14 mouse cellular contexts compared by ENCODE assay signal in the genomic region with DNA sequence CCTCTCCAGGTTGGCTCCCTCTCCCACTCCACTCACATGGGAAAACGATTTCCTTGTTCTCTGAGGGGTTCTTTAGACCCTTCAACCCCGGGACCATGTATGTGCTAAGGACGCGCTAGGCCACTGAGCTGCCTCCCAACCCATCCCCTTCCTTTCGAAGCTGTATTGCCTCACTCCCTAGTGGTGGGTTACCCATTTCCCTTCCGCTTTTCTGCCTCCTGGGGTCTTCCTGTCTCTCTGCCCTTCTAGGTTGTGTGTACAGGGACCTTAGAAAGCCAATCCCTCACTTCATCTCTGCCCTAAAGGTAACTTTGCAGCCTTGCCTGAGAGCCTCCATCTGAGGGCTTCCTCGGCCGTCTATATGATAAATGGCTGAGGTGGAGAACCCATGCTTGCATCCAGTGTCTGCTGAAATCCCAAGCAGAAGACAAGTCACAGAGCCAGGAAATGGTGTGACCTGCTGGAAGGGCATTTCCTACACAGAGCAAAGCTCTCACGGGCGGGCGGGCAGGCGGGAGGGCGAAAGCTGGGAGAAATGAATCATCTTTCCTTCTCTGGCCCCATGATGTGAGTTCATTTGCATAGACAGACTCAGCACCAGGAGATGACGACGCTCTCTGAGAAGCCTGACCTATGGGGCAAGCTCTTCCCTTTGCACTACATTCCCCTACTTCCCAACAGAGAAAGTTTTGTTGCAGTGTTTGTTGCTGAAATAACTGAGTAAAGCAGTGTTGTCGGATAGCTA. TPM values are rescaled to one million over a fixed set of nuclear protein-coding genes. Genes with fewer than 3 reads are reported as not detected.
DNase-seq lines count a peak whose midpoint lies in the region; ATAC-seq and TF ChIP-seq lines count a peak whose summit lies in the region.
"Had no signal": no experiment of that assay in that cellular context is flagged by ENCODE, and none has a peak within 500 bp of the region (broad histone marks: within the 10 kb centered on the region; RNA-seq: fewer than 3 reads in every experiment).

No protein-coding gene starts in this region.

- H3K27me3 ChIP-seq in heart, embryonic 15.5 days = no peaks in the 10 kb centered on the region
- no peaks in the 10 kb centered on the region for H3K27me3 ChIP-seq in heart, adult 2 months (ENCODE audit: control insufficient read depth, insufficient read depth, low read length)
- no peaks in the 10 kb centered on the region for H3K27me3 ChIP-seq in CH12.LX (replicated peaks)
- H3K27me3 ChIP-seq in liver, embryonic 16.5 days (ENCODE audit: control insufficient read depth, insufficient read depth, low read depth, low read length) = no peaks in the 10 kb centered on the region
- H3K27me3 ChIP-seq: embryonic facial prominence, embryonic 15.5 days had no signal

- in situ Hi-C loops in CH12.LX (cut with MboI; ENCODE audit: low pct_ligation_motif_present, low pct_unique_long_range_greater_than_20kb, low sequenced_read_pairs) = no loop called here

- intact Hi-C loops in heart, adult 2 months (cut with DNase I) = no loop called here

- TF ChIP-seq POLR2A in heart, adult 2 months (IDR thresholded peaks at IDR 0.05; ENCODE audit: insufficient read depth, low read depth, low read length) = no peak
- TF ChIP-seq POLR2A in CH12.LX (IDR thresholded peaks at IDR 0.05; ENCODE audit: low read depth, low read length) = peak; percentile 47; the same call in 1 of the 2 replicates
- no peak for TF ChIP-seq POLR2A in bone marrow macrophage, adult 2 months (IDR thresholded peaks at IDR 0.05; ENCODE audit: borderline replicate concordance, low read depth, low read length)

- peak; percentile 38; the same call in 1 of the 2 replicates for ATAC-seq in heart, embryonic 15.5 days (replicated peaks; ENCODE audit: insufficient number of reproducible peaks, insufficient read depth, low FRiP score, low read depth)
- ATAC-seq in liver, embryonic 16.5 days (ENCODE audit: low read depth) = peak; percentile 25

- no peaks in the 10 kb centered on the region for H3K9me3 ChIP-seq in heart, embryonic 15.5 days (replicated peaks)
- no peaks in the 10 kb centered on the region for H3K9me3 ChIP-seq in CH12.LX (replicated peaks; ENCODE audit: low read length)
- no peaks in the 10 kb centered on the region for H3K9me3 ChIP-seq in liver, embryonic 16.5 days (replicated peaks; ENCODE audit: control insufficient read depth, low read length)
- H3K9me3 ChIP-seq: embryonic facial prominence, embryonic 15.5 days; midbrain, embryonic 12.5 days had no signal

- 50% methylated on average over 16 of the region's 16 CpGs for WGBS in heart, embryonic 15.5 days
- WGBS in heart, adult 2 months = 37% methylated on average over 16 of the region's 16 CpGs
- WGBS in liver, embryonic 16.5 days (ENCODE audit: insufficient replicate concordance) = 25% methylated on average over 16 of the region's 16 CpGs

- no peaks in the 10 kb centered on the region for H3K36me3 ChIP-seq in heart, embryonic 15.5 days
- H3K36me3 ChIP-seq in heart, adult 2 months (ENCODE audit: control insufficient read depth, insufficient read depth, low read length) = no peaks in the 10 kb centered on the region
- no peaks in the 10 kb centered on the region for H3K36me3 ChIP-seq in CH12.LX (replicated peaks in 1 of 2; ENCODE audit: control insufficient read depth in 1 of 2, insufficient read depth in 1 of 2, low read length in 1 of 2)
- no peaks in the 10 kb centered on the region for H3K36me3 ChIP-seq in liver, embryonic 16.5 days (ENCODE audit: control insufficient read depth, insufficient read depth)
- H3K36me3 ChIP-seq: embryonic facial prominence, embryonic 15.5 days; midbrain, embryonic 12.5 days had no signal

- H3K4me1 ChIP-seq in heart, embryonic 15.5 days (replicated peaks) = peaks cover 14% of the 10 kb centered on the region
- H3K4me1 ChIP-seq in heart, adult 2 months (ENCODE audit: control insufficient read depth, insufficient read depth, low read length) = no peaks in the 10 kb centered on the region
- peaks cover 20 to 47% of the 10 kb centered on the region in 2 experiments for H3K4me1 ChIP-seq in CH12.LX (ENCODE audit: control insufficient read depth in 1 of 2, insufficient read depth in 2 of 2)
- peaks cover 41% of the 10 kb centered on the region for H3K4me1 ChIP-seq in bone marrow macrophage, adult 2 months (ENCODE audit: control insufficient read depth, insufficient read depth, low read length)
- H3K4me1 ChIP-seq in liver, embryonic 16.5 days (ENCODE audit: control insufficient read depth, low read depth, low read length) = no peaks in the 10 kb centered on the region; the same call in 1 of the 2 replicates

- TF ChIP-seq RAD21 in CH12.LX (IDR thresholded peaks at IDR 0.05; ENCODE audit: low read depth, low read length) = no peak; the same call in 1 of the 2 replicates

- no peak for TF ChIP-seq CTCF in heart, adult 2 months (IDR thresholded peaks at IDR 0.05)
- no peak for TF ChIP-seq CTCF in CH12.LX (conservative IDR thresholded peaks at IDR 0.05 in 1 of 2, IDR thresholded peaks at IDR 0.05 in 1 of 2; ENCODE audit: low read depth in 2 of 2, low read length in 2 of 2)
- TF ChIP-seq CTCF in bone marrow macrophage, adult 2 months (IDR thresholded peaks at IDR 0.05; ENCODE audit: low read depth, low read length) = no peak

- H3K79me2 ChIP-seq in heart, adult 2 months (replicated peaks; ENCODE audit: control insufficient read depth, insufficient read depth, low read length) = no peaks in the 10 kb centered on the region
- H3K79me2 ChIP-seq in CH12.LX (replicated peaks; ENCODE audit: control insufficient read depth, extremely low read depth, insufficient read depth, poor library complexity, severe bottlenecking) = no peaks in the 10 kb centered on the region

- no peak for DNase-seq in heart, adult 2 months
- DNase-seq in CH12.LX (ENCODE audit: extremely low read depth) = peak; percentile 90
- no peak for DNase-seq in gastrocnemius, postnatal 10 days
- no peak for DNase-seq in gastrocnemius, adult 8-10 months (ENCODE audit: low spot score in 2 of 2)
- no peak for DNase-seq in ovary, postnatal 10 days (ENCODE audit: low spot score)
- DNase-seq: cerebellum, adult 2 months; kidney, postnatal 25 days; left cerebral cortex, postnatal 4 days; spleen, adult 18-20 months had no signal

- dilution Hi-C loops in CH12.LX (cut with MboI; ENCODE audit: extremely low pct_ligation_motif_present, extremely low pct_unique_long_range_greater_than_20kb, low sequenced_read_pairs) = no loop called here

- no peak overlapping the region for H3K4me2 ChIP-seq in heart, embryonic 15.5 days
- H3K4me2 ChIP-seq in CH12.LX (ENCODE audit: insufficient read depth, low read depth, poor library complexity, severe bottlenecking) = peak overlapping the region; percentile 83
- H3K4me2 ChIP-seq in liver, embryonic 16.5 days (ENCODE audit: low read depth, low read length) = no peak overlapping the region
- H3K4me2 ChIP-seq: embryonic facial prominence, embryonic 15.5 days; midbrain, embryonic 12.5 days had no signal

- TF ChIP-seq EP300 in heart, adult 2 months (IDR thresholded peaks at IDR 0.05; ENCODE audit: insufficient read depth, low read depth, low read length) = no peak
- peak; percentile 89 for TF ChIP-seq EP300 in CH12.LX (IDR thresholded peaks at IDR 0.05; ENCODE audit: low read length)

- H3K9ac ChIP-seq in heart, embryonic 15.5 days = no peak overlapping the region
- no peak overlapping the region for H3K9ac ChIP-seq in heart, adult 2 months (ENCODE audit: low read depth, low read length)
- peak overlapping the region; percentile 61 for H3K9ac ChIP-seq in CH12.LX (ENCODE audit: insufficient read depth, low read depth)
- no peak overlapping the region for H3K9ac ChIP-seq in liver, embryonic 16.5 days (ENCODE audit: low read depth, low read length)
- H3K9ac ChIP-seq: embryonic facial prominence, embryonic 15.5 days; midbrain, embryonic 12.5 days had no signal

- H3K27ac ChIP-seq in heart, embryonic 15.5 days = peak overlapping the region; percentile 58
- H3K27ac ChIP-seq in heart, adult 2 months = no peak overlapping the region
- peak overlapping the region; percentile 96 for H3K27ac ChIP-seq in CH12.LX (ENCODE audit: insufficient read depth, low read depth)
- H3K27ac ChIP-seq in bone marrow macrophage, adult 2 months (ENCODE audit: insufficient read depth, low read depth, low read length) = peak overlapping the region; percentile 83
- H3K27ac ChIP-seq in liver, embryonic 16.5 days (ENCODE audit: low read length) = no peak overlapping the region
- H3K27ac ChIP-seq: embryonic facial prominence, embryonic 15.5 days; midbrain, embryonic 12.5 days had no signal

- no peak overlapping the region for H3K4me3 ChIP-seq in heart, embryonic 15.5 days
- H3K4me3 ChIP-seq in heart, adult 2 months = no peak overlapping the region
- peak overlapping the region; percentile 18 to 36 (median 28) for H3K4me3 ChIP-seq in CH12.LX (replicated peaks in 1 of 3; ENCODE audit: low read depth in 2 of 3, low read length in 2 of 3, poor library complexity in 1 of 3)
- peak overlapping the region; percentile 4 for H3K4me3 ChIP-seq in bone marrow macrophage, adult 2 months (ENCODE audit: insufficient read depth, low read length)
- H3K4me3 ChIP-seq in liver, embryonic 16.5 days (ENCODE audit: low read depth, low read length) = no peak overlapping the region
- H3K4me3 ChIP-seq: embryonic facial prominence, embryonic 15.5 days; midbrain, embryonic 12.5 days had no signal

TF ChIP-seq in CH12.LX, 34 proteins besides CTCF, POLR2A, EP300 and RAD21 (continues in another document):
- peak; percentile 85 for TF ChIP-seq TCF12 (IDR thresholded peaks at IDR 0.05; ENCODE audit: low read depth, low read length)
- no peak for TF ChIP-seq USF2 (conservative IDR thresholded peaks at IDR 0.05; ENCODE audit: low read depth, low read length)
- no peak; the same call in 1 of the 2 replicates for TF ChIP-seq MYC (IDR thresholded peaks at IDR 0.05; ENCODE audit: low read depth, low read length)
- no peak; the same call in 1 of the 2 replicates for TF ChIP-seq CHD2 (IDR thresholded peaks at IDR 0.05; ENCODE audit: low read length)
- TF ChIP-seq IRF4 (IDR thresholded peaks at IDR 0.05; ENCODE audit: low read depth, low read length) = peak; percentile 94
- no peak for TF ChIP-seq SIN3A (IDR thresholded peaks at IDR 0.05; ENCODE audit: low read length)
- no peak for TF ChIP-seq ZC3H11A (IDR thresholded peaks at IDR 0.05; ENCODE audit: low read depth, low read length)
- no peak for TF ChIP-seq GABPA (IDR thresholded peaks at IDR 0.05; ENCODE audit: insufficient replicate concordance, low read depth, low read length)

RNA-seq across cellular contexts. Expression of a gene that starts 14.0 kb away (rescaled TPM):
- polyA plus RNA-seq in heart, embryonic 15.5 days (2015; fragmentation: Nextera tagmentation; extraction: Ambion mirVana) = 4.7 and 8.5 TPM in 2 replicates
- 10 to 100 TPM; 11.1 to 17.2 TPM for total RNA-seq in heart, adult 2 months (2021)
- polyA plus RNA-seq in heart, adult 2 months (2012; rRNA removed) = 9.3 and 14.3 TPM in 2 replicates
- total RNA-seq in CH12.LX (2012; rRNA removed) (3.0 and 3.3 TPM in 2 replicates), CH12.LX (2014; rRNA removed) (0.51 and 1.6 TPM in 2 replicates)
- polyA plus RNA-seq in CH12.LX (2012; ENCODE audit: insufficient read length, low read depth) = 11.8 and 15.5 TPM in 2 replicates
- 45.3 and 52.7 TPM in 2 replicates for polyA plus RNA-seq in bone marrow macrophage, adult 2 months (2012; ENCODE audit: insufficient read depth, insufficient read length, missing spikeins)
- polyA plus RNA-seq in liver, embryonic 16.5 days (2015; fragmentation: Nextera tagmentation; extraction: Ambion mirVana) = 1.6 and 1.7 TPM in 2 replicates
- 10 to 100 TPM; 22.4 to 27.3 TPM for total RNA-seq in gastrocnemius, postnatal 10 days (2021)
- total RNA-seq in gastrocnemius, adult 8-10 months (2022) = 10 to 100 TPM; 13.3 to 20.2 (median 18.2) TPM

Comparison
In these comparisons a context has a peak if more than half of its experiments do, and no peak if none do; other contexts are left out.
1. H3K27ac ChIP-seq: peak in heart, embryonic 15.5 days (single experiment), CH12.LX (single experiment) and bone marrow macrophage, adult 2 months (single experiment); none in heart, adult 2 months (single experiment) and liver, embryonic 16.5 days (single experiment).
2. H3K4me3 ChIP-seq: peak in CH12.LX (3 of 3) and bone marrow macrophage, adult 2 months (single experiment); none in heart, embryonic 15.5 days (single experiment), heart, adult 2 months (single experiment) and liver, embryonic 16.5 days (single experiment).